Mouse (Mus musculus) kidney, embryonic 16.5 days (tissue): ENCODE measurements around the gene Acbd4. TPM values are rescaled to one million over a fixed set of nuclear protein-coding genes. Genes with fewer than 3 reads are reported as not detected.
A peak's percentile ranks its signal among the peaks of the same experiment; 100 is the strongest.

Experiments used
- ATAC-seq: fragments of 200-750 bp; cut with Nextera tagmentation; 2 replicates; pipeline ENCODE4 v1.8.0; 2017; ENCODE audit warnings: moderate TSS enrichment; ENCODE audit not compliant: low FRiP score, low TSS enrichment
- H3K27ac ChIP-seq: fragments of 300-500 bp; sonication (generic); 2 replicates; pipeline ENCODE4 v1.5.1; 2014; ENCODE audit warnings: low read length
- H3K27me3 ChIP-seq: fragments of 300-500 bp; sonication (generic); 2 replicates; pipeline ENCODE4 v1.6.1; 2014; ENCODE audit warnings: low read length, control low read depth, mixed read lengths; ENCODE audit not compliant: insufficient read depth
- H3K36me3 ChIP-seq: fragments of 300-500 bp; sonication (generic); 2 replicates; pipeline ENCODE4 v1.6.1; 2014; ENCODE audit warnings: low read length, control low read depth, mixed read lengths; ENCODE audit not compliant: insufficient read depth
- H3K4me1 ChIP-seq: fragments of 300-500 bp; sonication (generic); 2 replicates; pipeline ENCODE4 v1.6.1; 2014; ENCODE audit warnings: low read length, control low read depth, mixed read lengths; ENCODE audit not compliant: insufficient read depth
- H3K4me2 ChIP-seq: fragments of 300-500 bp; sonication (generic); replicated peaks from 2 replicates; pipeline ENCODE4 v1.6.1; 2014; ENCODE audit warnings: low read depth, low read length
- H3K4me3 ChIP-seq: fragments of 300-500 bp; sonication (generic); 2 replicates; pipeline ENCODE4 v1.5.1; 2014; ENCODE audit warnings: mild to moderate bottlenecking, low read length
- H3K9ac ChIP-seq: fragments of 300-500 bp; sonication (generic); replicated peaks from 2 replicates; pipeline ENCODE4 v1.6.1; 2014; ENCODE audit warnings: low read length
- H3K9me3 ChIP-seq: fragments of 300-500 bp; sonication (generic); 2 replicates; pipeline ENCODE4 v1.6.1; 2016; ENCODE audit warnings: low read length, control low read depth
- WGBS: fragments of 180-500 bp; shearing (Covaris S2); extraction: QIAGEN DNeasy Blood & Tissue Kit; methylation state at CpG from one replicate; pipeline ENCODE4 v1.1.7; 2014; 5-methylcytosine and 5-hydroxymethylcytosine counted together
- polyA plus RNA-seq: library from polyadenylated mRNA; unstranded; fragments of >200 nt; fragmentation: Nextera tagmentation; extraction: Ambion mirVana; gene quantifications from 2 replicates; pipeline ENCODE4 v1.2.1, GENCODE M21; 2015

Gene Acbd4
- polyA plus RNA-seq, 1 experiment from 2014 or later: 28.7 TPM

DNA sequence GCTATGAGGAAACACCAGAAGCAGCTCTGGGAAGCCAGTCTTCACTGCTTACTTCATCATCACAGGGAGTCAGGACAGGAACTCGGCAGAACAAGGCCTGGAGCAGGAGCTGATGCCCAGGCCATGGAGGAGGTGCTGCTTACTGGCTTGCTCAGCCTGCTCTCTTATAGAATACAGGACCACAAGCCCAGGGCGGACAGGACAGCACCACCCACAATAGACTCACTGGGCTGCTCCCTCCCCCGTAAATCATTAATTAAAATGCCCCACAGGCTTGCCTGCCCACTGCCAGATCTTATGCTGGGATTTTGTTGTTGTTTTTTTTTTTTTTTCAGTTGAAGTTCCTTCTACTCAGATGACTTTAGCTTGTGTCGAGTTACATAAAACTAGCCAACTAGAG lies 46.3 kb downstream of the Acbd4 start:
- no peaks in the 10 kb centered on the region for H3K9me3 ChIP-seq
- no peak overlapping the region for H3K4me3 ChIP-seq
- H3K4me1 ChIP-seq: peaks cover 19% of the 10 kb centered on the region
- H3K4me2 ChIP-seq: no peak overlapping the region
- H3K27ac ChIP-seq: no peak overlapping the region
- no peaks in the 10 kb centered on the region for H3K36me3 ChIP-seq
- H3K27me3 ChIP-seq: no peaks in the 10 kb centered on the region
- no peak overlapping the region for H3K9ac ChIP-seq
- 51% methylated on average over 4 of the region's 4 CpGs for WGBS
- no peak for ATAC-seq

DNA sequence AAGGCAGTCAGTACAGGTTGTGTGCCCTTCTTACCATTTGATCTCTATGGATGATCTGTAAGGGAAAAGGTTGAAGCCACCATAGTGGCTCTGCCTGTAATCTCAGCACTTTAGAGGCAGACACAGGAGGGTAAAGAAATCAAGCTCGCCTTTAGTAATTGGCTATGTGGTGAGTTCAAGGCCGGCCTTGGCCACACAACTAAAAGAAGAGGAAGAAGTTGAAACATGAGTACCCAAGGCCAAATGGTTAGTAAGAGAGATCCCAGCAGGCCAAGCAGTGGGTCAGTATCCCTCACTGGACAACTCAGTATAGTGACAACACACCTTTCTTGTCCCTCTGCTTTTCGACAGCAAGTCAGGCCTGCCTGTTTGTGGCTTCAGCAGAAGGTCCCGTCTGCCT lies 48.3 kb downstream of the Acbd4 start:
- H3K4me1 ChIP-seq: peaks cover 8% of the 10 kb centered on the region
- H3K9me3 ChIP-seq: no peaks in the 10 kb centered on the region
- H3K9ac ChIP-seq: no peak overlapping the region
- H3K4me2 ChIP-seq: no peak overlapping the region
- no peak for ATAC-seq
- no peaks in the 10 kb centered on the region for H3K36me3 ChIP-seq
- H3K4me3 ChIP-seq: no peak overlapping the region
- 88% methylated on average over 4 of the region's 4 CpGs for whole genome bisulfite sequencing
- no peaks in the 10 kb centered on the region for H3K27me3 ChIP-seq
- no peak overlapping the region for H3K27ac ChIP-seq

DNA sequence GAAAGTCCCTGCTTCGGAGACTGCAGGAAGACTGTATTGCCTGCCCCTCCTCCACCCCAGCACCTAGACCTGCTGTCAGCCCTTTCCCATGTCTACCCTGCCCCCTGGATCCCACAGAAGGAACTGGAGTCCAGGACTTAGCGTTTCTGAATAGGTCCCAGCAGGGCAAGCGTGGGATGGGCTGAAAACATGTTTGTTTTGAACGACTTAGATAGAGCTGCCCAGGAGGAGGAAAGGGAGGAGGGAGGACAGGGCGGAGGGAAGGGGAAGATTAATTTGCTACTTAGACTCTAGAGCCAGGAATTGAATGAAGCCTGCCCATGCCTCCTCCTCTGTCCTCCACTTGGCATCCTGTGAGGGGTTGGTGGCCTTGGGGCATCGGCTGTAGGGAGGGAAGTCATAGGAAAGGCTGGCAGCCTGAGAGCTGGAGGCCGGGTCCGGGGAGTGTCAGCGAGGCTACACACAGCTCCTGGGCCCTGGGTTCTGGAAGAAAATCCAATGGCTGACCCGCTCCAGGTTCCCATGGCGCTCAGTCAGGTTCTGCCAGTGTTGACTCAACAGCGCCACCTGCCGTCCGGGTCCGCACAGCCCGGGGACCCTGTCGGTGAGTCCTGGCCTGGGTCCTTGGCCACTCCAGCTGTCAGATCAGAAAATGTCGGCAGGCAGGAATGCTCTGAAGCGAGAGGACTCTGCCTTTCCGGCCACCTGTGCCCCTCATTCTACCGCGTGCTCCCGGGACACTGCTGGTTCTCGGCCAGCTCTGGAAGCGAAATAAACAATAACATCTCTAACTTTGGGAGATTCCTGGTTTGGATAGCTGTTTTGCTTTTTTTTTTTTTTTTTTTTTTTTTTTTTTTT lies 57.4 kb downstream of the Acbd4 start:
- no peaks in the 10 kb centered on the region for H3K27me3 ChIP-seq
- ATAC-seq: peak; percentile 98
- H3K4me1 ChIP-seq: peaks cover 10% of the 10 kb centered on the region; the same call in 1 of the 2 replicates
- no peaks in the 10 kb centered on the region for H3K36me3 ChIP-seq
- H3K9me3 ChIP-seq: no peaks in the 10 kb centered on the region
- WGBS: 1% methylated on average over 25 of the region's 25 CpGs
- H3K4me3 ChIP-seq: peak overlapping the region; percentile 45
- H3K27ac ChIP-seq: peak overlapping the region; percentile 82
- H3K9ac ChIP-seq: peak overlapping the region; percentile 57
- H3K4me2 ChIP-seq: peak overlapping the region; percentile 80

- WGBS: 83% methylated on average over 11 of the region's 11 CpGs
- no peaks in the 10 kb centered on the region for H3K36me3 ChIP-seq
- no peak overlapping the region for H3K4me2 ChIP-seq
- H3K27ac ChIP-seq: no peak overlapping the region
- H3K9ac ChIP-seq: no peak overlapping the region
- peaks cover 13% of the 10 kb centered on the region for H3K4me1 ChIP-seq
- no peak overlapping the region for H3K4me3 ChIP-seq
- H3K27me3 ChIP-seq: no peaks in the 10 kb centered on the region
- ATAC-seq: no peak
- H3K9me3 ChIP-seq: peaks cover under 1% of the 10 kb centered on the region; the same call in 1 of the 2 replicates
These were observed 59.3 kb downstream of the Acbd4 start for GRCm38 (mm10) chr11:103160738-103161137.

DNA sequence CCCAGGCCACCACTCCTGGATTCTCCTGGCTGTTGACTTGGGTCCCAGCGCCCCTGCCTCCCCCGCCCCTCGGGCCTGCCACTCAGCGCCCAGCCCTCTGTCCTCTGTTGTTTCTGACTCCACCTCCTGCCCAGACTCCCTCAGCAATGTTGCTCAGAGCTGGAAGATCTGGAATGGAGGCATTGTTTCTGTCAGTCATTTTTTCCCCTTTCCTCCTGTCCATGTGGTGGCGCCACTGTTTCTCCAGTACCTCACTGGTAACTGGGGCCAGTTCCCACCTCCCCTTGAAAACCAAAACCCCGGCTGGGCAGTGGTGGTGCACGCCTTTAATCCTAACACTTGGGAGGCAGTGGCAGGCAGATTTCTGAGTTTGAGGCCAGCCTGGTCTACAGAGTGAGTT lies 60.0 kb downstream of the Acbd4 start:
- H3K4me3 ChIP-seq: no peak overlapping the region
- no peaks in the 10 kb centered on the region for H3K27me3 ChIP-seq
- no peak for ATAC-seq
- no peak overlapping the region for H3K4me2 ChIP-seq
- H3K36me3 ChIP-seq: no peaks in the 10 kb centered on the region
- H3K9me3 ChIP-seq: peaks cover 6% of the 10 kb centered on the region; the same call in 1 of the 2 replicates
- no peak overlapping the region for H3K9ac ChIP-seq
- H3K4me1 ChIP-seq: peaks cover 13% of the 10 kb centered on the region
- 77% methylated on average over 7 of the region's 7 CpGs for WGBS
- no peak overlapping the region for H3K27ac ChIP-seq

Other genes with a start within 250 kb of the Acbd4 start
- gene Eftud2, start 220.7 kb upstream of the Acbd4 start, polyA plus RNA-seq: 222 and 236 TPM in 2 replicates
- gene Ccdc103, start 220.5 kb upstream of the Acbd4 start, polyA plus RNA-seq: 1.9 and 2.1 TPM in 2 replicates
- gene Fam187a, start 216.5 kb upstream of the Acbd4 start, polyA plus RNA-seq: not detected in 2 replicates
- 0.41 and 0.50 TPM in 2 replicates for gene Gfap, start 200.8 kb upstream of the Acbd4 start, polyA plus RNA-seq
- gene Kif18b, start 176.6 kb upstream of the Acbd4 start, polyA plus RNA-seq: 11.5 and 12.6 TPM in 2 replicates
- gene C1ql1, start 155.0 kb upstream of the Acbd4 start, polyA plus RNA-seq: 2.5 and 3.0 TPM in 2 replicates
- 50.7 and 51.9 TPM in 2 replicates for gene Nmt1, start 73.5 kb upstream of the Acbd4 start, polyA plus RNA-seq
- gene Dcakd, start 73.3 kb upstream of the Acbd4 start, polyA plus RNA-seq: 161 and 201 TPM in 2 replicates
- gene Plcd3, start within 50 bp of the Acbd4 start, polyA plus RNA-seq: 8.2 and 8.7 TPM in 2 replicates
- gene Hexim1, start 14.5 kb downstream of the Acbd4 start, polyA plus RNA-seq: 5.5 and 6.6 TPM in 2 replicates
- gene Hexim2, start 30.7 kb downstream of the Acbd4 start, polyA plus RNA-seq: 11.3 and 11.8 TPM in 2 replicates
- 2.4 and 3.4 TPM in 2 replicates for gene Fmnl1, start 69.4 kb downstream of the Acbd4 start, polyA plus RNA-seq
- gene 1700023F06Rik, start 106.9 kb downstream of the Acbd4 start, polyA plus RNA-seq: 0.27 and 0.82 TPM in 2 replicates
- not detected in 2 replicates for gene Spata32, start 116.8 kb downstream of the Acbd4 start, polyA plus RNA-seq
- gene Map3k14, start 165.8 kb downstream of the Acbd4 start, polyA plus RNA-seq: 5.3 and 6.7 TPM in 2 replicates